Mouse (Mus musculus): Measurements from ENCODE around the gene Best2. TPM values are rescaled to one million over a fixed set of nuclear protein-coding genes. Genes with fewer than 3 reads are reported as not detected.

Gene Best2
- total and polyA plus RNA-seq, 3 experiments = 0.04 to 0.13 TPM; not detected in 1

DNA sequence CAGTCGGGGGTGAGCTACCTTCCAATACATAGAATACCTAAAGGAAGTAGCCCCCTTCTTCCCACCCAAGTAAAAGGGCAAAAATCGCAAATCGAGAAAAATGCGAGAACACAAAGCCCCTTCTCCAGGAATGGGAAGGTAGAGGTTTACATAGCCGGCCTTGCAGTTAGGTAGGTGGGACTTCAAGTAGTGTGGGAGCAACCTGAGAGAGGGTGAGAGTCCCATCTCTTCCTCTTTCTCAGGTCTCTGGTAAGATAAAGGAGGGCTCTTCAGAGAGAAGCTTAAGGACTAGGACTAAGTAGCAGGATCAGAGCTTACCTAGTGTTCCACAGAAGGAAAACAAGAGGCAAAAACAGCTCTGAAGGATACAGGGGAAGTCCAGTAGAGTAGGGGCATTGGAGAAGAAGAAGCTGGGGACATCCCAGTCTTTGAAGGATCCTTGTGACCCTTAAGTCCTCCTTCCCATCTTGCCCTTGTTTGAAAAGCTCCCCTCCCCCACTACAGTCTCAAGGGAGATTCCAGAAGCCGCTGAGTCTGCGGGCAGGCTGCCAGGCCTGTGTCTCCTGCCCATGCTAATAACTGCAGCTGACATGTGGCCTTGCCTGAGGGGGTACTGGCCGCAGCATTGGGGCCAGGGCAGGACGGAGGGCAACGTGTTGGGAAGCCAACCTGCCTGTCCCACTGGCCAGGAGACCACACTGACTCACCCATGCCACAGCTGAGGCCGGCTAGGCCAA lies 33.5 kb downstream of the Best2 start (continued):
- no peak for TF ChIP-seq MEF2A (IDR thresholded peaks at IDR 0.05; ENCODE audit: extremely low read depth, insufficient replicate concordance, low read depth, low read length, poor library complexity, severe bottlenecking)
- TF ChIP-seq RCOR1 (IDR thresholded peaks at IDR 0.05; ENCODE audit: low read depth, low read length) = peak; percentile 35; the same call in 1 of the 2 replicates
- no peak for TF ChIP-seq RAD21 (IDR thresholded peaks at IDR 0.05; ENCODE audit: low read depth, low read length)
- TF ChIP-seq MYC (IDR thresholded peaks at IDR 0.05; ENCODE audit: low read depth, low read length) = peak; percentile 81; the same call in 1 of the 2 replicates
- TF ChIP-seq UBTF (IDR thresholded peaks at IDR 0.05; ENCODE audit: borderline replicate concordance, insufficient read depth, low read depth, low read length) = 0 out of 2 replicates have a peak, but pooled peaks have one; percentile 78
- TF ChIP-seq POLR2AphosphoS5 (IDR thresholded peaks at IDR 0.05; ENCODE audit: borderline replicate concordance, low read depth, low read length) = no peak
- peak; percentile 2; the same call in 1 of the 2 replicates for TF ChIP-seq ELF1 (IDR thresholded peaks at IDR 0.05; ENCODE audit: low read depth, low read length)
- TF ChIP-seq GATA1 (IDR thresholded peaks at IDR 0.05; ENCODE audit: low read depth, low read length) = no peak
- peak; percentile 78 for TF ChIP-seq ETS1 (IDR thresholded peaks at IDR 0.05; ENCODE audit: low read depth, low read length)
- TF ChIP-seq MXI1 (IDR thresholded peaks at IDR 0.05; ENCODE audit: low read depth, low read length) = peak; percentile 83
- TF ChIP-seq KAT2A (conservative IDR thresholded peaks at IDR 0.05; ENCODE audit: low read depth, low read length) = no peak
- no peak; the same call in 1 of the 2 replicates for TF ChIP-seq ZMIZ1 (IDR thresholded peaks at IDR 0.05; ENCODE audit: low read depth, low read length)

DNA sequence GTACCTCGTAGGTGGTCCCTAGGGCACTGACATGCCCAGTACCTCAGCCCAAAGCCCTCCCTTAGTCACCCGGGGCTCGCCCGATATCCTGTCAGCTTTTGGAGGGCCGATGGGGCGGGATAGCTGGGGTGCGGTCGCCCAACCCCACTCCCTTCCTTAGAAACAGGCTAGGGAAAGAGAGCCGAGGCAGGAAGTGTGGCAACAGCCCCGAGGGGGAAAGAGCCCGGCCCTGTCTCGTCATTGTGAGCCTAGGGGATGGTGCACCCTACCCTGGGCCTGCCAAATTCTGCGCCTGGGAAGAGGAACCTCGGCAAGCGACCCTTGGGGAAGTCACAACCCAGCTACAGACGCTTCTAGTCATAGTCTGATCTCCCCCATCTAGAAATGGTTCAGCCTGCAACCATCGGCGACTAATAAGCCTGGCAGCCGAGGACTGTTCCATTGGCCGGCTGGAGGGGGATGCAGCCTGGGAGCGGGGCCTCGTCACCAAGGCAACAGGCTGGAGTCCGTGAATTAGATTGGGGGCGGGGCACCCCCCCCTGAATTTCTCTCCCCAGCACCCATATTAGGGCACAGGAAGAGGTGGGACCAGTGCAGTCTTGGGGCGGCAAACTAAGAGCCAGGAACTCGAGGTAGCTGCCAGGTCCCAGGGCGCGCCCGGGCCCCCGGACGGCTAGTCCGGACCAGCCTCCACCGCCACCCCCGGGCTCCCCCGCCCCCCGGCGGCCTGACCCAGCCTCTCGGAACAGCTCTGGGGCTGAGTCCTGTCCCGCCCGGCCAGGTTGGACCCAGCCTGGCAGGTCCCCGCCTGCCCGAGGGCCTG lies 34.5 kb downstream of the Best2 start:
- H3K9me3 ChIP-seq (replicated peaks; ENCODE audit: insufficient read depth, low read length) = no peaks in the 10 kb centered on the region
- peaks cover 13 to 57% of the 10 kb centered on the region in 2 experiments for H3K4me1 ChIP-seq (ENCODE audit: control insufficient read depth in 1 of 2, insufficient read depth in 2 of 2, low read length in 2 of 2)
- peak overlapping the region; percentile 52 to 64 for H3K4me3 ChIP-seq (ENCODE audit: control insufficient read depth in 1 of 2, insufficient read depth in 1 of 2, low read depth in 2 of 2, low read length in 2 of 2)
- DNase-seq (ENCODE audit: low read depth, low spot score) = peak; percentile 99
- no peaks in the 10 kb centered on the region for H3K27me3 ChIP-seq (ENCODE audit: control insufficient read depth in 1 of 2, insufficient read depth in 2 of 2, low read length in 2 of 2)
- peaks cover 0 to 37% of the 10 kb centered on the region in 2 experiments; a peak in 2 of 4 replicates for H3K36me3 ChIP-seq (ENCODE audit: control insufficient read depth in 1 of 2, insufficient read depth in 2 of 2, low read length in 2 of 2)
- H3K9ac ChIP-seq (ENCODE audit: control insufficient read depth, low read depth, low read length, poor library complexity, severe bottlenecking) = peak overlapping the region; percentile 83
- peak overlapping the region; percentile 99 for H3K27ac ChIP-seq (ENCODE audit: control insufficient read depth, low read depth, low read length)
- peaks cover 22% of the 10 kb centered on the region for H3K79me2 ChIP-seq (ENCODE audit: control insufficient read depth, insufficient read depth, low read length, poor library complexity)
- peak; percentile 99 for TF ChIP-seq CHD1 (IDR thresholded peaks at IDR 0.05; ENCODE audit: low read depth, low read length)
- TF ChIP-seq MAFK (IDR thresholded peaks at IDR 0.05; ENCODE audit: borderline replicate concordance, low read depth, low read length) = no peak
- TF ChIP-seq MAX (IDR thresholded peaks at IDR 0.05; ENCODE audit: low read length) = peak; percentile 64; the same call in 1 of the 2 replicates
- peak; percentile 66 for TF ChIP-seq MXI1 (IDR thresholded peaks at IDR 0.05; ENCODE audit: low read depth, low read length)
- peak in 1 of 2 experiments; percentile 27; a peak in 1 of 4 replicates for TF ChIP-seq POLR2A (IDR thresholded peaks at IDR 0.05; ENCODE audit: control insufficient read depth in 1 of 2, insufficient read depth in 1 of 2, low read depth in 1 of 2, low read length in 2 of 2, poor library complexity in 1 of 2)
- TF ChIP-seq GABPA (IDR thresholded peaks at IDR 0.05; ENCODE audit: low read depth, low read length) = no peak
- no peak for TF ChIP-seq GATA1 (IDR thresholded peaks at IDR 0.05; ENCODE audit: low read depth, low read length)
- TF ChIP-seq MYB (IDR thresholded peaks at IDR 0.05; ENCODE audit: low read depth, low read length) = no peak
- TF ChIP-seq ZMIZ1 (IDR thresholded peaks at IDR 0.05; ENCODE audit: low read depth, low read length) = no peak; the same call in 1 of the 2 replicates
- TF ChIP-seq E2F4 (IDR thresholded peaks at IDR 0.05; ENCODE audit: borderline replicate concordance, low read depth, low read length) = no peak
- no peak for TF ChIP-seq UBTF (IDR thresholded peaks at IDR 0.05; ENCODE audit: borderline replicate concordance, insufficient read depth, low read depth, low read length)
- 0 out of 2 replicates have a peak, but pooled peaks have one; percentile 25 for TF ChIP-seq TCF12 (IDR thresholded peaks at IDR 0.05; ENCODE audit: low read depth, low read length)
- no peak for TF ChIP-seq MYC (IDR thresholded peaks at IDR 0.05; ENCODE audit: low read depth, low read length)
- TF ChIP-seq ETS1 (IDR thresholded peaks at IDR 0.05; ENCODE audit: low read depth, low read length) = peak; percentile 62; the same call in 1 of the 2 replicates
- no peak for TF ChIP-seq NRF1 (IDR thresholded peaks at IDR 0.05; ENCODE audit: insufficient read depth, low read depth, low read length, poor library complexity, severe bottlenecking)
- peak; percentile 36; the same call in 1 of the 2 replicates for TF ChIP-seq NELFE (IDR thresholded peaks at IDR 0.05; ENCODE audit: low read depth, low read length)
- TF ChIP-seq CTCF (IDR thresholded peaks at IDR 0.05 in 2 of 3, conservative IDR thresholded peaks at IDR 0.05 in 1 of 3; ENCODE audit: control insufficient read depth in 1 of 3, insufficient read depth in 1 of 3, low read depth in 2 of 3, low read length in 3 of 3, poor library complexity in 1 of 3, severe bottlenecking in 1 of 3) = no peak
- no peak for TF ChIP-seq USF1 (IDR thresholded peaks at IDR 0.05; ENCODE audit: low read depth, low read length)
- no peak for TF ChIP-seq JUND (IDR thresholded peaks at IDR 0.05; ENCODE audit: low read depth, low read length)
- no peak for TF ChIP-seq POLR2AphosphoS2 (IDR thresholded peaks at IDR 0.05; ENCODE audit: low read length)
- TF ChIP-seq ZC3H11A (IDR thresholded peaks at IDR 0.05; ENCODE audit: low read depth, low read length) = no peak
- 0 out of 4 replicates have a peak, but pooled peaks of 1 of the 2 experiments have one; percentile 8 for TF ChIP-seq EP300 (IDR thresholded peaks at IDR 0.05; ENCODE audit: low read depth in 1 of 2, low read length in 2 of 2)
- no peak; the same call in 1 of the 2 replicates for TF ChIP-seq KAT2A (conservative IDR thresholded peaks at IDR 0.05; ENCODE audit: low read depth, low read length)
- TF ChIP-seq MAZ (IDR thresholded peaks at IDR 0.05; ENCODE audit: low read depth, low read length) = peak; percentile 94

Measured in MEL (cell line).